Mouse (Mus musculus): ENCODE data around the gene Vkorc1.
"Not testable (repeated sequence)": the region's sequence is repeated elsewhere in the genome, so short reads cannot be mapped to it uniquely, and the experiment has no call there.

Vkorc1 gene

DNA sequence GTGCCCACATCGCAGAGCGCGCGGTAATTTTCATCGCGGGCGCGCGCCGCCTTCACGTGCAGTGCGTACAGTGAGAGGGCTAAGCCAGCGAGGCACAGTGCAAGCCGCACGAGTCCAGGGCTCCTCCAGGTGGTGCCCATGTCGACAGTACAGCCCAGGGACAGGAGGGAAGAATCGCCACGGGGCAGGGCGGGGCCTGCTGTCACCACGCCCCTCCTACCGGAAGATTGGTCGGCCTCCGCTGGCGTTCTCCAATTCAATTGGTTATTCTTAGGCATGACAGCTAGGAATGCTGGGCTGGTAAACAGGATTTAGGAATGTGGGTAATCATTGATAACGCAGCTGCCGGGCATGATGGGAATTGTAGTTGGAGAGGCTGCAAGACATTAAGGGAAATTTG, at the start of gene Vkorc1, which contains the start of gene Gm21974:
Gene Vkorc1 (minus strand): TSS at position 176 of the 400 bp plus-strand sequence.
Gene Gm21974 (minus strand): TSS at position 13 of the 400 bp plus-strand sequence.
- ATAC-seq (ENCODE audit: insufficient number of reproducible peaks, low FRiP score, low TSS enrichment) = peak; percentile 96

DNA sequence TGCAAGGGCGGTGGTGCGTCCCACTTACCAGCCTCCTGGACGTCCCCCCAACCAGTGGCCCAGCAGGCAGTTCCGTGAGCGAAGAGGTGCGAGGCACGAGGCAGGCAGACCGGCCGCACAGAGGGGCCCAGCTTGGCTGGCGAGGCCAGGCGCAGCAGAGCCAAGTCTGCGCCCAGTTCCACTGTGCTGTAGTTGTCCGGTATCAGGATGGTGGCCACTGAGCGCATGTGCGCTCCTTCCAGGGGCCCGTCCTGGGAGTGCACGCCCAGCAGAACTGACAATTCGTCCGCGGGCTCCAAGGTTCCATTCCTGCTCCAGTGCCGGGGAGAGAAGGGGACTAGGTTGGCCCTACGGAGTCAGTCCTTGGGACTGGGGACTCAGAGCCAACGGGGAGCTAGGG, 49.2 kb upstream of the Vkorc1 start:
- ATAC-seq (ENCODE audit: insufficient number of reproducible peaks, low FRiP score, low TSS enrichment) = no peak

DNA sequence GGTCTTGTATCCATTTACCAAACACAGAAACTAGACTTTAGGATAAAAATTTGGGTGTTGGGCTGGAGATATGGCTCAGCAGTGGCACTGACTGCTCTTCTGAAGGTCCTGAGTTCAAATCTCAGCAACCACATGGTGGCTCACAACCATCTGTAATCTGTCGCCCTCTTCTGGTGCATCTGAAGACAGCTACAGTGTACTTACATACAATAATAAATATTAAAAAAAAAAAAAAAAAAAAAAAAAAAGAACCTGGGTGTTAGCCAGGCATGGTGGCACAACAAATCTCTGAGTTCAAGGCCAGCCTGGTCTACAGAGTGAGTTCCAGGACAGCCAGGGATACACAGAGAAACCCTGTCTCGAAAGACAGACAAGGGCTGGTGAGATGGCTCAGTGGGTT, 46.7 kb upstream of the Vkorc1 start:
- ATAC-seq (ENCODE audit: insufficient number of reproducible peaks, low FRiP score, low TSS enrichment) = not testable (repeated sequence)

DNA sequence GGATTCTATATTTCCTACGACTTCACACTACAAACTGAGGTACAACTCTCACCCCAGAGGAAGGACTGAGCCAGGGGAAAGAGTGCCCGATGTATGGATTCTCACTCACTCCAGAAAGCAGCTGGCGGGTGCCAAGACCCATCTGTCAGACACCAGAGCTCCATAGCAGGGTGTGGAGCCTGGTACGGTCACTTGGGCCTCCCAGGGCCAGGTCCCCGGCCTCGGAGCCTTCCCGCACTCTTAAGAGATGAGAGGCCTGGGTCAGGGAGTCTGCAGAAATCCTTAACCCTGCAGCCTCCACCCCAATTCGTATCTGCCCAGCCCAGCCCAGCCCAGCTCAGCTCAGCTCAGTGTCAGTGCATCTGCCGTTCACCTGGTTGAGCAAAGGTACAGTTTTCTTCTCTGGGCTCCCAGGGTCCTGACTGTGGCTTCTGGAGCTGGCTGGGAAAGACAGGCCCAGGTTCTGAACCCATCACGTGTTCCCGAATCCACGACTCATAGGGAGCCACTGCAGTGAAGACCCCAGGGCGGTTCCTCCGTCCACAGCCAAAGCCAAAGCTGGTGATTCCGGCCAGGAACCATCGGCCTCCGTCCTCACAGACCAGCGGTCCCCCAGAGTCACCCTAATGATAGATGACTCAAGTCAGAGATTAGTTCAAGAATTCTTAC, 40.9 kb upstream of the Vkorc1 start:
- peak; percentile 31; the same call in 1 of the 2 replicates for ATAC-seq (ENCODE audit: insufficient number of reproducible peaks, low FRiP score, low TSS enrichment)

DNA sequence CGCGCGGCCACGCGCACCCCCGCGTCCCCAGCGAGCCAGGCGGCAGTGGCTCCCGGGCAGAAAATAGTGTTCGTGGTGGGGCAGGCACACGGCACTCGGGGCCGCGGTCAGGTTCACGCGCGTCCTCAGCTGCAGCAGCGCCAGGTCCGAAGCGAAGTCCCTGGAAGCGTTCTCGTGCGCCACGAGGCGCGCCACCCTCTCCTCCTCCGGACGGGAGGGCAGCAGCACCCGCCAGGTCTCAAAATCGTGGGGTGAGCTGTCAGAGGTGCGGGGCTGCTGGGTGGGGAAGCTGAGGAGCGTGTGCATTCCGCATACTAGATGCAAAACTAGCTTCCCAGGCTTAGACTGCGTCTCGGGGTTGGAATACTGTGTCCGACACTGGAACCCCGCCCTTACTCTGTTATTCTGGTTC, 40.3 kb upstream of the Vkorc1 start:
- 0 out of 2 replicates have a peak, but pooled peaks have one; percentile 50 for ATAC-seq (ENCODE audit: insufficient number of reproducible peaks, low FRiP score, low TSS enrichment)

DNA sequence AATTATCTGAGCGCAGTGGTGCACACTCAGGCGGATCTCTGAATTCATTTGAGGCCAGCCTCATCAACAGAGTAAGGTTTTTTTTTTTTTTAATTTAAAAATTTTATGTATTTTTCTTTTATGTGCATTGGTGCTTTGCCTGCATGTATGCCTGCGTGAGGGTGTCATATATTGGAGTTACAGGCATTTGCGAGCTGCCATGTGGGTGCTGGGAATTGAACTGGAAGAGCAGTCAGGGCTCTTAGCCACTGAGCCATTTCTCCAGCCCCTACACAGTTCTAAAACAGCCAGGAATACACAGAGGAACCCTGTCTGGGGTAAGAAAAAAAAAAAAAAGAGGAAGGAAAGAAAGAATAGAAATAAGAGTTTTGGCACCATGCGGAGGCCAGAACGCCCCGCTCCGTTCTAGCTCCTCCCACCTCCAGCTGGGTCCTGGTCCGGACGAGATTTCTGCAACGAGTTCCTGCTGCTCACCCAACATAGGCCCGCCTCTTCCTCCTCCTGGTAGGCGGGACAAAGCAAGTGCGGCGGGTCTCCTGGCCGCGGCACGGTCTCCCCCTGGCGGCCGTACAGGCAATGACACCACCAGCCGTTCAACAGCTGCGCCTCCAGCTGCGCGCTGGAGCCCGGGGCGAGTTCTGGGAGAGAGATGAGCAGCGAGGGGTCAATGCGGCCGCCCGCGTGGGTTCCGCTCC, 39.8 kb upstream of the Vkorc1 start:
- ATAC-seq (ENCODE audit: insufficient number of reproducible peaks, low FRiP score, low TSS enrichment) = peak; percentile 94

DNA sequence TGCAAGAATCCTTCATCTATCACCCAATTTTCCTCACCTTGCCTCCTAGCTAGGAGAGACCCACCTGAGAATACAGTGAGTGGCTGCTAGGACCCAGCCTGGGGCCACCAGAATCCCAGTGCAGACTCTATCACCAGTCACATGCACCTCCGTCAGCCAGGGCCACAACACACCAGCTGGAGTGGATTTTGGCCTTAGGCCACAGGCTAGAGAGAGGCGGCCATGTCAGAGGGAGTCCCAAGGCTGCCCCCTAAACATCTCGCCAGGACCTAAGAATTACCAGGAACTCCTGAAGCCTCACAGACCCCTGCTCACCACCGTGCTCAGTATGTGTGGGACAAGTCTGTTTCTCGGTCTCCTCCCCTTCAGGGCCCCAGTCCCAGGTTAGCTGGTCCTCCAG, 38.7 kb upstream of the Vkorc1 start:
- no peak for ATAC-seq (ENCODE audit: insufficient number of reproducible peaks, low FRiP score, low TSS enrichment)

DNA sequence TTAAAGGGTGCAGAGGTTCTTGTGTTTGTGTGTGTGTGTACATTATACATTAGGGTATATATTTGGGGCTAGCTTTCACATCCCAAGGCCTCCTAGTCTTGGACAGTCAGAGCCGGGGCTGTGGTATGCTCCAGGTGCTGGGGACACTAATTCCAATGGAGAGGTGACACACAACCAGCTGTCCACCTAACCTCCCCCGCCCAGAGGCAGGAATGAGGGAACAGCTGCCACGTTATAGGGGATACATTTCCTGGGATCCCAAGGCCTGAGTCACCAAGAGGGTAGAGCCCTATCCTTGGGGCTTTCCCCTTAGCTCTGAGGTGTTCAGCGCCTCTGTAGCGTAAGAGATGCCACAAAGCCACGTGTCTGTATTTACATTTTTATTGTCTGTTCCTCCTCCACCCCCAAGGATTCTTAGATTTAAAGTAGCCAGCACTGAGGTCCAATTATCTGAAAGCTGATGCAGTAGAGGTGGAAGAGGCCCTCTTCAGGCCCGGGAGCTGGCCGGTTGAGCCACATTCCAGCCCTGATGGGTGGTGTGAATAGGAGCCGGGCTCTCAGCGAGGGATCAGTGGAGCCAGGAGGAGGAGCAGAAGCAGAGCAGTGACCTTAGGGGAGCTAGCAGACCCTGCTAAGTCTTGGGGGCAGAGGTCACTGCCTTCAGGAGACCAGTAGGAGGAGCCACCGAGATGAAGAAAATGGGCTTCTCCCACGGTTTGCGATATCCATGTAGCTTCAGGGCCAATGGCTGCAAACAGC, 37.0 kb upstream of the Vkorc1 start:
- ATAC-seq (ENCODE audit: insufficient number of reproducible peaks, low FRiP score, low TSS enrichment) = no peak

DNA sequence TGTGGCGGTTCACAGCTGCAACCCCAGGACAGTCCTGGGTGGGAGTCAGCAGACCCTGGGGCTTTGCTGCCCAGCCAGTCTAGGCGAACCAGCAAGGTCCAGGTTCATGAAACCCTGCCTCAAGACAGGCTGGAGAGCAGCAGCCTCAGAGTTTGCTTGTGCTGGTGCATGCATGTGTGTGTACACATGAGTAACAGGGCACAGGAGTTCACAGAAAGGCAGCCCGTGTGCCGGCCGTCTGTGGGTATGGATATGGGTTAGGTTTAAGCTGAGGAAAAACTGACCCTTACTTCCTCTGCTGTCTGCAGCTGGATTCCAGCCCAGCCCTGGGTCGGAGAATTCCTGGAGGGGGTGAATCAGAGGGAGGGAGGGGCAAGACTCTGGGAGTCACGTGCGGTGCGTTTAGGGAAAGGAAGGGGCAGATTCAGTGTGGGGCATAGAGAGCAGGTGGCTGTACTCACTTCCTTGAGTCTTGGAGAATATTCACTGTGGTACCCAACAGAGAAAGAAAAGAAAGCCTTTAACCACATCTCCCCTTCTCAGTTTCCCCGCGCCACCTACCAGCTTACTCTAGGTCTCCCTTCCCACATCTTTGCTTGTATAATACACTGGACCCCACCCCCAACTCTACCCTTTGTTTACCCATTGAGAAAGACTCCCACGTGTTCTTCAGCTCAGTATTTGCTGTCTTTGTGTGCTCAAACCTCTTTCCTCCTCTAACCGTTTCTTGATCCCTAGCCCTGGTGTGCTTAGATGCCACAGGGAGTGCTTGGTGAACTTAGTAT, 36.1 kb upstream of the Vkorc1 start:
- ATAC-seq (ENCODE audit: insufficient number of reproducible peaks, low FRiP score, low TSS enrichment) = no peak

DNA sequence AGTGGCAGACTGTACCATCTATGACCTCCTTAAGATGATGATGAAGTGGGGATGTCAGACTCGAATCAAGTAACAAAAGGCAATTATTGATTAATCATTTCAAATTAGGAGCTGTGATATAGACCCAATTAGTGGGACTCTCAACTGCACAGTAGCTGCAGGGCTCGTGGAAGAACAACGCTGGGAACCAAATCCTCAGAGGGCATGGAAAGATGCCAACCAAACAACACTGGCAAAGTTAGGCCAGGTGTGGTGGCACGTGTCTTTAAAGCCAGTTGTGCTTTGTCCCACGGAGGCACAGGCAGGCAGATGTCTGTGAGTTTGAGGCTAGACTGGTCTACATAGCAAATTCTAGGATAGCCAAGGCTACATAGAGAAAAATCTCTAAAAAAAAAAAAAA, 35.2 kb upstream of the Vkorc1 start:
- ATAC-seq (ENCODE audit: insufficient number of reproducible peaks, low FRiP score, low TSS enrichment) = no peak

DNA sequence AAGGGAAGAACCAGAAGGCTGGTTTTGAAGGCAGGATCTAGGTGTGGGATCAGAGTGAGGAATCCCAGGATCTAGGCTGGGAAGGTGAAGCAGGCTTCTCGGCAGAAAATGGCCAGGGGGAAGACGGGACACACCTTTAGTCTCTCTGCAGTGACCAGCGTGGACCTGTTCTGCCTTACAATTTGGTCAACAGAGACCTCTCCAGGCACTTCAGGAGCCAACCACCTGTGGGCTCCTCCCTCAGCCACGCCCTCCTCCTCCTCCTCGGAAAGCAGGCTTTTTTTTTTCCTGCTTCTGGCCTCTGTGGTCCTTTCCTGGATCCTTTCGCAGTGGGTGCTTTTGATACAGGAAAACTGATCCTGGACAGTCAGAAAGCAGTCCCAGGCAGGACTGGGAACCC, 34.5 kb upstream of the Vkorc1 start, which contains the start of gene Prss8:
Gene Prss8 (minus strand): TSS at position 182 of the 400 bp plus-strand sequence.
- no peak for ATAC-seq (ENCODE audit: insufficient number of reproducible peaks, low FRiP score, low TSS enrichment)

DNA sequence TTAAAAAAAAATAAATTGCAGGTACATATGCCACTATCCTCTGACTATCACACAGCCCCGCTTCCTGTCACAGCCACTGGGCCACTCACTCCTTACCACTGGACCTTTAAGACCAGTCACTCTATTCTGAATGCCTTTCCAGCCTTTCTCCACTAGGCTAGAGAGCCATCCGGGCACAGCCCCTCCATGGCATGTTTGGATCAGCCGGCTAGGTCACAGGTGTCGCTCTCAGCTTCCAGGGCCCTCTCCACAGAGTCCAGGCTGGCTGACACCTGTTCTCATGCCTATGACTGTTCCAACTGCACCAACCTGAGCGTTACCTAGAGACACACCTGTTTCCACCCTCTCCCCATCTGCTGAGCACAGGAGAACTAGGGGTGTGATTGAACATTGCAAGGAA, 33.2 kb upstream of the Vkorc1 start:
- ATAC-seq (ENCODE audit: insufficient number of reproducible peaks, low FRiP score, low TSS enrichment) = no peak

DNA sequence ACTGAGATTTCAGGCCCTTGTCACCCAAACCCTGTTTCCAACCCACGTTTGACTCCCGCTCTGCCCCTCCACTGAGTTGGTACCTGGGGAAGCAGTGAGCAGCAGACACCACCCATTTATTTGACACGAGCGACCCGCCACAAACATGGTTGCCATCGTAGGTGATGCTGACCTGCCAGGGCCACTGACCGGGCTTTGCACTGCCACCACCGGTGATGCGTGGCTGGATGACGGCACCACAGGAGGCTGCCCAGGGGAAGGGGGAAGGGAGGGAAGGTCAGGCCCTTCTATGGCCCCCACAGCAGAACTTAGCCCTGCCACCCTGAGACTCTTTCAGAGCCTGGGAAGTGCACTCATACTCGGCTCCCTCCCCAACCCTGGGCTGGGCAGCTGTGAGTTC, 32.3 kb upstream of the Vkorc1 start:
- ATAC-seq (ENCODE audit: insufficient number of reproducible peaks, low FRiP score, low TSS enrichment) = no peak

DNA sequence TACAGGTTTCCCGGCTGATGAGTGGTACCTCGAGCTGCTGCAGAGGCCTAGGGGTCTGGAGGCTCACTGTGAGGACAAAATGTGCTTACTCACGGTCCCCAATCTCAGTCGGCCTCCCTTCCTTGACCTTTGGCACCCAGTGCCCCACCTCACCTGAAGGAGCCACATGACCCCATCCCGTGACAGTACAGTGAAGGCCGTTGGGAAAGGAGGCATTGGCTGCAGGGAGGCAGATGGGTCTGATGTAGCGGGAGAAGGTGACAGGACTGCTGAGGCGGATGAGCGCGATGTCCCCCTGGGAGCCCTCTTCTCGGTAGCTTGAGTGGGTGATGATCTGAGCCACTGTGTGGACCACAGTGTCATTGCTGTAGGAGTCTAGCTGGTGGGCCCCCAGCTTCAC, 31.4 kb upstream of the Vkorc1 start:
- no peak for ATAC-seq (ENCODE audit: insufficient number of reproducible peaks, low FRiP score, low TSS enrichment)

DNA sequence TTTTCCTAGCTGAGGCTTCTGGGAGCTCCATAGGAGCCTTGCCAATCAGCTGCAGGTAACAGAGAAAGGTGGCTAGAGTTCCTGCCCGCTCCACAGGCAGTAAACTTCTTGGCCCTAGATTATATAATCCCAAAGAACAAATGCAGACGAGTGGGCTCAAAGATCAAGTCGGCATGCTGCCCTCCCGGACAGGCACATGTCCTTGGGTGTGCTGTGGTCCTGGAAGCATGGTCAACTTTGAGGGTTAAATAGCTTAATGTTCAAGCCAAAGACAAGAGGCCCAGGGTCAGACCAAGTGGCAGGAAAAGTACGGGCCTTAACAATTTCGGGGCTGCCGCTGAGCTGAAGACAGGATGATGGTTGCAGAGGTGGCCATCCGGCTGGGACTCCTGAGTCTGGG, 30.6 kb upstream of the Vkorc1 start:
- ATAC-seq (ENCODE audit: insufficient number of reproducible peaks, low FRiP score, low TSS enrichment) = no peak

DNA sequence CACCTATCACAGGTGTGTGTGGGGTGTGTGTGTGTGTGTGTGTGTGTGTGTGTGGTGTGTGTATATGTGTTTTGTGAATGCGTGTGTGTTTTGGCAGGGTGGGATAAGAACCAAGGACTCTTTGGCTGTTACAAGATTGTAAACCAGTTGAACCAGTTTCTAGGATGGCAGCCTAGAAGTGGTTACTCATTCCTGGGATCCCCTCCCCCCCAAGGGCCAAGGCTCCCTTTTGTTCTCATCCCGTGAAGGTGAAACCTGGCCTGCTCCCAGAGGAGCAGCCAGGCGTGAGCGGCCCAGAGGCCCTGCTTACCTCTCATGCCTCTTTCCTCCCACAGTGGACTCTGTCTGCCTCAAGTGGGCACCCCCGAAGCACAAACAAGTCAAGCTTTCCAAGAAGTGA, 29.8 kb upstream of the Vkorc1 start:
- ATAC-seq (ENCODE audit: insufficient number of reproducible peaks, low FRiP score, low TSS enrichment) = no peak

DNA sequence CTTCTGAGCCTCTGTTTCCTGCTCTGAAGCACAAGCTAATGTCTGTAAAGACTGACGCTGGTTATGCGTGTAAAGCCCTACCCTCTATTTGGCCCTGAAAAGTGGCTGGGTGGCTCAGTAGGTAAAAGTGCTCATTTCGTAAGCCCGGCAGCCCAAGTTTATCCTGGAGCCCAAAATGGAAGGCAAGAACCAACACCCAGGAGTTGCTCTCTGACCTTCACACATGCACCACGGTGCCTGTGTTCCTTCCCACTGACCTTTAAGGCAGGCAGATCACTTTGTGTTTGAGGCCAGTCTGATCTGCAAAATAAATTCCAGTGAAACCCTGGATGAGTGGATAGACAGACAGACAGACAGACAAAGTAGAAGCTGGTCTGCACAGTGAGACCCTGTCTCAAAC, 28.3 kb upstream of the Vkorc1 start:
- no peak for ATAC-seq (ENCODE audit: insufficient number of reproducible peaks, low FRiP score, low TSS enrichment)

DNA sequence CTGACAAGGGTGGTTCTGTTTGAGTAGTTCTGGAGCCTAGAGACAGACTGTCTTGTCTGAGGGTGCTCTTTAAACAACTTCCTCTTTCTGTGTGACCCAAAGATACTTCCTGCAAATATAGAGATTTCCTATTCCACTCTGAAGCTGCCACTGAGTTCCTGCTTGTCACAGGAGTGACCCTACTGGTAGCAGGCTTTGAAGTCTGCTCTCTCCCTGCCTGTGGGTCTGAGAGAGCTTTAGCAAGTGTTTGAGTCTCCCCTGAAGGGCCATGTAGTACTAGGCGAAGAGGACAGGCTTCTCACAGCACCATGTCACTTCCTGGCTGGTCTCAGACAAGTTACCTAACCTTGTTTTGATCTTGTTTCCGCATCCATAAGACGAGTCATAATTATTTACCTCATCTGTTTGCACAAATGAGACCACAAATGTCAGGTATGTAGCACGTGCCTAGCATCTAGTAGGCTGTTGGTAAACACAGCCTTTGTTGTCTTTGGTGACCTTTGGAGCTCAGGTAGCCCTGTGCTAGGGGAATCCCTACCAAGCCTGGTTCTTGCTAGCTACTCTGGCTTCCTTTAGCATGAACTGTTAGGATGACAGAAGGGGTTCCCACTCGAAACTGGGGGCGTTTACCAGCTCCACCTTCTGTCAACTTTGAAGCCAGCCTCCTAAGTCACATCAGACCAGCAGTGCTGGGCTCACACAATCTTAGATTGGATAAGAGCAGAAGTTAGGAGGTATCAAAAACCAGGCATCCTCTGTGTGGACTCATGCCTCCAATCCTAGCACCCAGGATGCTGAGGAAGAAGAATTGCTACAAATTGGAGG, 27.2 kb upstream of the Vkorc1 start:
- no peak for ATAC-seq (ENCODE audit: insufficient number of reproducible peaks, low FRiP score, low TSS enrichment)

DNA sequence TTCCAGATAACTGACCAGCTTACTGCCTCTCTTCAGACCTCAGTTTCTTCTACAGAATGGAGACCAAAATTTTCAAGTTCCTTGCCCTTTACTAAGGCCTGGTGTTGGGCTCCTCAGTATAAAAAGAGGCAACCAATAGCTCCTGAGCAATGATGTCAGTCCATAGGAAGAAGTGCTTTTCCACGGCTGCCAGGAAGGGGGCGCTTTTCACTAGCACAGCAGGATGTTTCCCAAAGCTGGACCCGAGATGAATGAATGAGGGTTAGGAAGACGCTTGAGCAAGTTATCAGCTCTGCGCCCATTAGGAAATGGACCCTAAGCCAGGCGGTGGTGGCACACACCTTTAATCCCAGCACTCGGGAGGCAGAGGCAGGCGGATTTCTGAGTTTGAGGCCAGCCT, 26.1 kb upstream of the Vkorc1 start:
- ATAC-seq (ENCODE audit: insufficient number of reproducible peaks, low FRiP score, low TSS enrichment) = no peak

DNA sequence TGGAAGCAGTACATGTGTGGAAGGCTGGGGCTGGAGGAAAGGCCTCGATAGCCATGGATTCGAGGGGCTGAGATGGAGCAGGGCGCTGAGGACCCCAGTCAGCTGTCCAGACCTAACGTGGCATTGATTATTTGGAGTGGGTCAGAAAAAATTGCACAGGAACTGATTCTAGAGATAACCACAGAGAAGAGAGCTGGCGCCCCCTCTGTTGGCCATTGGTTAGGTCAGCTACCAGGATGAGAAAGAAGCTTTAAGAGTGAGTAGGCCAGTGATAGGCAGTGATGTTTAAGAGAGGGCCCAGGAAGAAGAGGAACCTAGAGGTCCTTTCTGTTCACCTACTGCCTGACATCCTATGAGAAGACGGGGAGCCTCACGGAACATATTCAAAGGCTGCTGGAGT, 23.9 kb upstream of the Vkorc1 start:
- no peak for ATAC-seq (ENCODE audit: insufficient number of reproducible peaks, low FRiP score, low TSS enrichment)
